Mouse (Mus musculus) right cerebral cortex, adult 18-20 months (tissue): ENCODE results near the gene Psmd5.
"Not testable (repeated sequence)": the region's sequence is repeated elsewhere in the genome, so short reads cannot be mapped to it uniquely, and the experiment has no call there.

Experiments used
- DNase-seq: peaks from one replicate; pipeline ENCODE4 v3.0.0; 2022; ENCODE audit warnings: mixed read lengths

Psmd5 gene

GRCm38 (mm10) chr2:34825827-34826459, 48.8 kb downstream of the Psmd5 start, which contains the start of gene Fbxw2:
TSS of gene Fbxw2 (minus strand) at chr2:34826311.
- peak; percentile 95 for DNase-seq

DNA sequence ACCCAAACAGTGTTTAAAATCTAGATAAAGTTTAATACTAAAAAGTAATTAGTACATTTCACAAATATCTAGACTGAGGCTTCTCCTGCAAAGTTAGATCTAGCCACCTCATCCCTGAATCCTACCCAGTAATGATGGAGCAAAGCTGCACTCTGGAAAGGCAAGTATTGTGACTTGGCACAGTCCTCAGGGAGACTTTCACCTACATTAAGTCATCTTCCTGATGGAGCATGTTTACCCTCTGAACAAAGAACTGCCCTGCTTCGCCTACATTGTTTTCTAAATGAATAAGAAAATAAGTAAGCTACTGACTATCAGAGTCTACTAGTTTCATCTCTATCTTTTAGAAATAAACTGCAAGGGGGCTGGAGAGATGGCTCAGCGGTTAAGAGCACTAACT, 56.3 kb downstream of the Psmd5 start:
- no peak for DNase-seq

DNA sequence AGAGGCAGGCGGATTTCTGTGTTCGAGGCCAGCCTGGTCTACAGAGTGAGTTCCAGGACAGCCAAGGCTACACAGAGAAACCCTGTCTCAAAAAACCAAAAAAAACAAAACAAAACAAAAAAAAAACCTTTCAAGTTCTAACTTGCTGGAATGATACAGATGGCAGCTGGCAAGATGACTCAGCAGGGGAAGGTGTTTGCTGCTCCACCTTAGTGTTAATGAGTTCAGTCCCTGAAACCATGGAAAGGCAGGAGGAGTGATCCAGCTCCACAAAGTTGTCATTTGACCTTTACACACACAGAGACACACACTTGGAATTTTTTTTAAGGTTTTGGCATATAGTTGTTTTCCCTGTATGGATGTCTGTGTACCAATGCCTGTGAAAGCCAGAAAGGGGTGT, 58.9 kb downstream of the Psmd5 start:
- DNase-seq: not testable (repeated sequence)

- no peak for DNase-seq
Measured at GRCm38 (mm10) chr2:34812706-34813105, 62.1 kb downstream of the Psmd5 start.

DNA sequence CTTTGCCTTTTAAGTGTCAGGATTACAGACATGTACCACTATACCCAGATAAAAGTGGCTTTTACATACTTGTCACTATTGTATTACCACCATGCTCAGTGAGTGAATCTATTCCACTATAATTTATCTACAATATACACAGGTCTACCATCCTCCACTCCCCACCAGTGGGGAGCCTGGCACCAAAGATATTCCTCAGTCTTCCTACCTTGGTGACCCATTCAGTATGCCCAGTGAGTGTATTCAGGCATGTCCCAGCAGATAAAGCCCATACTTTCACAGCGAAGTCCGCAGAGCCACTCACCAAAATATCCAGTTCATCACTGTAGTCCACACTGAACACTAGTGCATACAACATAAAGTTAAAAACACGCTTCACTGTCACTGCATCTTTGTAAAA, 64.0 kb downstream of the Psmd5 start:
- DNase-seq: no peak

- DNase-seq: no peak
Measured at GRCm38 (mm10) chr2:34809568-34809967, 65.2 kb downstream of the Psmd5 start.

GRCm38 (mm10) chr2:34808057-34808456, 66.7 kb downstream of the Psmd5 start:
- no peak for DNase-seq

- DNase-seq: no peak
Measured at GRCm38 (mm10) chr2:34805364-34805950, 69.3 kb downstream of the Psmd5 start.

DNA sequence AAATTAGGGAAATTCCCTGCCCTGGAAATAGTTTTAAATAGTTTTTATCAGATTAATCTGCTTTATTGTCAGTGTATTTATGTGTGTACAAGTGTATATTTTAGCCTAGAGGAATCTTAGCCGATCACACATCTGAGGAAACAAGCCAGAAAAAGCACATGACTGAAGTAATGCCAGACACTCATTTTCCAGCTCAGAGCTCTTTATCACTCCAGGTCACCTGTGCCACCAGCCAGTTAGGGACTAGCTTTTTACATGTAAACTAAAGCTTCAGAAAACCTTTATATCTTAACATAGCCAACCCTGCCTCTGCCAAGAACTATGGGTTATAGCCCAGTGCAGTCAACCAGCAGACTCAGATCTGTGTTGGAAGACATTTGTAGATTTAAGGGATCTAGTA, 70.0 kb downstream of the Psmd5 start:
- DNase-seq: no peak

GRCm38 (mm10) chr2:34804172-34804571, 70.6 kb downstream of the Psmd5 start:
- DNase-seq: no peak

- no peak for DNase-seq
Measured at GRCm38 (mm10) chr2:34803746-34804145, 71.0 kb downstream of the Psmd5 start.

DNA sequence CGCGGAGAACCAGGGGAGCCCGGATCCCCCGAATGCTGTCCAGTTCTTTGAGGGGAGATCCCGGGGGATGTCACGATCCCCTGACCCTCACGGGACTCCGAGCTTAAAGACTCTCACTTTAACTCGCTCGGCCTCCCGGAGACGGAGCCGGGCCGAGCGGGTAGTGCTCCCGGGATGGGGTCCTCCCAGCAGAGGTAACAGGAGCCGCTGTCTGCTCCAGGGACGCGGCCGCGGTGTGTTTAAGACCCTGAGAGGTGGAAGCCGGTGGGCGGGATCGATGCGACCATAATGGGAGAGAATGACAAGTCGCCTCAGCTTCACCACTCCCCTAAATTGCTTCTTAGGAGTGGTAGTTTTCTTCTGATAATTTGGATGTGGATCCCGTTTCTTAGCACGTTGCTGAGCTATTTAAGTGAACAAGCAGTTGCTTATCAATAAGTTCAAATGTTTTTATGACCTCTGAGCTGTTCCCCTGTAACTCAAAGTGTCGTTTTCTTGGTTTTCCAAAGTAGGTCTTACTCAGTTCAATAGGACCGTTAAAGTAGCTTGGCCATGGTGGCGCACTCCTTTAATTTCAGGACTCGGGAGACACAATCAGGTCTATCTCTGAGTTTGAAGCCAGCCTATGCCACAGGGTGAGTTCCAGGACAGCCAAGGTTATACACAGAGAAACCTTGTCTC, 72.1 kb downstream of the Psmd5 start:
- DNase-seq: peak; percentile 22

DNA sequence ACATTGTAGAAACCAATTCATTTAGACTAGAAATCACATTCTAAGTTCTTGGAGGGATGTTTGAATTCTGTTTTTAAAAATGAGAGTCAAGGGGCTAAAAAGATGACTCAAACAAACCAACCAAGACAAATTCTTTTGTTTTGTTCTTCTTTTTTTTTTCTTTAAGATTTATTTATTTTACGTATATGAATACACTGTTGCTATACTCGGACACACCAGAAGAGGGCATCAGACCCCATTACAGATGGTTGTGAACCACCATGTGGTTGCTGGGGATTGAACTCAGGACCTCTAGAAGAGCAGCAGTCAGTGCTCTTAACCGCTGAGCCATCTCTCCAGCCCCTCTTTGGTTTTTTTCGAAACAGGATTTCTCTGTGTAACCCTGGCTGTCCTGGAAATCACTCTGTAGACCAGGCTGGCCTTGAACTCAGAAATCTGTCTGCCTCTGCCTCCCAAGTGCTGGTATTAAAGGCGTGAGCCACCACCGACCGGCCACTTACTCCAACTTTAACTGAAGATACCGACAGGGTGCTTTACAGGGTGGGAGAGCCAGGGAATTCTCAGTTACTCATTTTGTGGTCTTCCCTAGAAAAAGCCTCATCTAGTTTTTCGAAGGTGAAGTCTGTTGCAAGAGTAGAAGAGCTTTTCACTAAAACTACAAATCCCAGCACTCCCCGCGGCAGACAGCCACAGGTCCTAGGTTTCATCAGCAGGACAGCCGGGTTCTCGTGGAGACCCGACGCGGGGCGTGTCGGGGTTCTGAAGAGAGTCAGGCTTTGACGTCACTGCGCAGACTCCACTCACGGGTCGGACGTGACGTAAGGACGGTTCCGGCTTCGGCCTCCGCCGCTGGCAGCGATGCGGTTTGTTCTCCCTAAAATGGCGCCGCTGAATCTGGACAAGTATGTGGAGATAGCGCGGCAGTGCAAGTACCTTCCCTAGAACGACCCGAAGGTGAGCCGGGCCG, 73.0 kb downstream of the Psmd5 start:
- DNase-seq: peak; percentile 98

- DNase-seq: no peak
Measured at GRCm38 (mm10) chr2:34800371-34800770, 74.4 kb downstream of the Psmd5 start.
